Mouse (Mus musculus) cortical plate, adult 2 months (tissue): ENCODE data around the gene Dctn3.

ENCODE experiments used
- CTCF ChIP-seq: fragments of 200-500 bp; IDR thresholded peaks from 2 replicates; pipeline ENCODE4 v1.5.1; 2011; ENCODE audit warnings: mild to moderate bottlenecking, control low read depth, low read length; ENCODE audit not compliant: insufficient read depth; ENCODE audit errors: extremely low read depth
- POLR2A ChIP-seq: fragments of 200-500 bp; IDR thresholded peaks from 2 replicates; pipeline ENCODE4 v1.6.1; 2011; ENCODE audit warnings: mild to moderate bottlenecking, low read length, control low read depth; ENCODE audit not compliant: insufficient read depth; ENCODE audit errors: extremely low read depth

DNA sequence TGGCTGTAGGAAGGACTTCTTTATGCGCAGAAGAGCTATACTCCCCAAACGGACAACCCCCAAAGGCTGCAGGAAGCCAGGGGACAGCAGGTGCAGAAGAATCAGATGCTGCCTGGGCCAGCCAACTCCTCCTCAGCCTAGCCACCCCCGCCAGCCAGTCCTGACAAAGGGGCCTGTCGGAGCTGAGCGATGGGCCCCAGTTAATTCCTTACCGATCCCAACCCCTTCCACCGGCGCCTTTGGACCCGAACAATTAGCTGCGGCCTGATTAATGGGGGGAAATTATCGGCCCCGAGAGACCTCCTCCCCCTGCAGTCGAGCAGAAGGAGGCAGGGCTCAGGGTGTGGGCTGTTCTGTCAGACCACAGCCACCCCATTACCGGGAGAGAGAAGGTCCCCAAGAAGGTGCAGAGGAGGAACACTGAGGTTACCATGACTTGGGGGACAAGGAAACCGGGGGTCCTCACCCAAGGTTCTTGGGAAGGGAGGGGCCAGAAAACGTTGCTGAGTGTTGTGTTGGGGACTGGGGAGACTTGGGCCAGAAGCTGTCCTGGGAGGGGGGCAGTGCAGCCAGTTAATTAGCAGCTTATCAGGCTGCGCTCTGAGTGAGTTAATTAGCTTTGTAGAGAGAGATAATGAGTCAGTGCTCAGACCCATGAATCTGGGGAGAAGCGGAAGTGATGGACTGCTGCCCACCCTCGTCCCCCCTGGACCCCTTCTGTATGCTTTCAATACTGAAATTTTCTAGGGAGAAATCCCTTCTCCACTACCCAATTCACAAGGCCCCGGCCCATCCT, 4.1 kb upstream of the Dctn3 start:
- TF ChIP-seq CTCF (no peak), POLR2A (no peak)
